Mouse (Mus musculus) bone marrow, adult 2 months (tissue): ENCODE results near the gene Dnah12.

Source experiments
- CTCF ChIP-seq: fragments of 200-500 bp; IDR thresholded peaks from 2 replicates; pipeline ENCODE4 v1.5.1; 2011; ENCODE audit warnings: low read length, control low read depth; ENCODE audit not compliant: control insufficient read depth, insufficient read depth
- POLR2A ChIP-seq: fragments of 200-500 bp; IDR thresholded peaks from 2 replicates; pipeline ENCODE4 v1.6.1; 2011; ENCODE audit warnings: low read depth, mild to moderate bottlenecking, control low read depth, low read length, borderline replicate concordance; ENCODE audit not compliant: control insufficient read depth

GRCm38 (mm10) chr14:26798330-26798729 lies 105.3 kb downstream of the Dnah12 start:
- TF ChIP-seq POLR2A (no peak), CTCF (no peak)
